Mouse (Mus musculus): ENCODE data around the gene Olfr524.

The Olfr524 gene

GRCm38 (mm10) chr7:140186646-140187620, 18.8 kb downstream of the Olfr524 start:
- DNase-seq (ENCODE audit: low spot score) = peak; percentile 58

GRCm38 (mm10) chr7:140184206-140184605, 21.6 kb downstream of the Olfr524 start:
- no peak for DNase-seq (ENCODE audit: low spot score)

GRCm38 (mm10) chr7:140180692-140181091, 25.1 kb downstream of the Olfr524 start:
- no peak for DNase-seq (ENCODE audit: low spot score)

- DNase-seq (ENCODE audit: low spot score) = no peak
Measured at GRCm38 (mm10) chr7:140179176-140179575, 26.6 kb downstream of the Olfr524 start.

- no peak for DNase-seq (ENCODE audit: low spot score)
Measured at GRCm38 (mm10) chr7:140172936-140173335, 32.8 kb downstream of the Olfr524 start, which contains the start of gene Olfr523. Gene Olfr523 (plus strand): TSS chr7:140173217.

- no peak for DNase-seq (ENCODE audit: low spot score)
Measured at GRCm38 (mm10) chr7:140170863-140171262, 34.9 kb downstream of the Olfr524 start.

- DNase-seq (ENCODE audit: low spot score) = no peak
Measured at GRCm38 (mm10) chr7:140169386-140169785, 36.4 kb downstream of the Olfr524 start.

GRCm38 (mm10) chr7:140167950-140168349, 37.8 kb downstream of the Olfr524 start:
- no peak for DNase-seq (ENCODE audit: low spot score)

GRCm38 (mm10) chr7:140164664-140165063, 41.1 kb downstream of the Olfr524 start, which contains the start of gene Olfr522:
Gene Olfr522 (minus strand): TSS chr7:140164764.
- DNase-seq (ENCODE audit: low spot score) = no peak

- no peak for DNase-seq (ENCODE audit: low spot score)
Measured at GRCm38 (mm10) chr7:140160363-140160762, 45.4 kb downstream of the Olfr524 start.

- peak; percentile 80 for DNase-seq (ENCODE audit: low spot score)
Measured at GRCm38 (mm10) chr7:140154218-140154927, 51.4 kb downstream of the Olfr524 start, which contains the start of gene Sprn. Gene Sprn (minus strand): TSS chr7:140154877.

- DNase-seq (ENCODE audit: low spot score) = no peak
Measured at GRCm38 (mm10) chr7:140153829-140154217, 51.9 kb downstream of the Olfr524 start.

- peak; percentile 58 for DNase-seq (ENCODE audit: low spot score)
Measured at GRCm38 (mm10) chr7:140153383-140153782, 52.4 kb downstream of the Olfr524 start.
